18 mouse cellular contexts compared by ENCODE assay signal in the genomic region with DNA sequence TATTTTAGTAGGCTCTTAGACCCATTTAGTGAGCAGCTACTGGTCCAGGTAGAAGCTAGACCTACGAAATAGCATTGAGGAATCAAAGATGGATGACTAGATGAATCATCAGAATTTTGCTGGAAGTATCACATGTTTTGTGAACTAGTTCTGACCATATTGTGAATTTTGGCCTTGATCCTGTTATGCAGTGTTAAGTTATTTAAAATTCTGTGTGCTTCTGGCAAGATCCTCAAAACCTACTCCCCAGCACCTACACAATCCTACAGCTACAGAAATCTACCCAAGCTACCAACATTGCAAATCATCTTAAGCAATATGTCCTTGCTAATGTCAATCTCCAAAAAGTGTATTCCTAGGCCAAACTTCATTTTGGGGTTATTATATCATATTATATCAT.
"Had no signal": no experiment of that assay in that cellular context is flagged by ENCODE, and none has a peak within 500 bp of the region (broad histone marks: within the 10 kb centered on the region; RNA-seq: fewer than 3 reads in every experiment).

No protein-coding gene starts in this region.

- H3K27me3 ChIP-seq: limb, embryonic 12.5 days; liver, embryonic 13.5 days; lung, embryonic 15.5 days; midbrain, embryonic 12.5 days; neural tube, embryonic 13.5 days had no signal

- H3K27ac ChIP-seq: limb, embryonic 12.5 days; liver, embryonic 13.5 days; lung, embryonic 15.5 days; macrophage; midbrain, embryonic 12.5 days; neural tube, embryonic 13.5 days; stomach, postnatal 0 days had no signal

- H3K4me1 ChIP-seq: limb, embryonic 12.5 days; liver, embryonic 13.5 days; lung, embryonic 15.5 days; midbrain, embryonic 12.5 days; neural tube, embryonic 13.5 days had no signal

- H3K36me3 ChIP-seq: limb, embryonic 12.5 days; liver, embryonic 13.5 days; lung, embryonic 15.5 days; midbrain, embryonic 12.5 days had no signal

- H3K9me3 ChIP-seq: limb, embryonic 12.5 days; liver, embryonic 13.5 days; lung, embryonic 15.5 days; midbrain, embryonic 12.5 days; neural tube, embryonic 13.5 days had no signal

- DNase-seq: kidney, adult 8-10 months; kidney, postnatal 25 days; liver; liver, embryonic 13.5 days; liver, postnatal 0 days; lung, postnatal 14 days; retina, postnatal 1 day; right cerebral cortex, postnatal 14 days; thymus, adult 18-20 months; thymus, postnatal 14 days had no signal

- ATAC-seq: intestine, postnatal 0 days; liver, postnatal 0 days; midbrain, embryonic 16.5 days had no signal

- H3K4me3 ChIP-seq: limb, embryonic 12.5 days; liver, embryonic 13.5 days; lung, embryonic 15.5 days; midbrain, embryonic 12.5 days; neural tube, embryonic 13.5 days had no signal

- H3K9ac ChIP-seq: limb, embryonic 12.5 days; liver, embryonic 13.5 days; liver, postnatal 0 days; lung, embryonic 15.5 days; midbrain, embryonic 12.5 days; neural tube, embryonic 13.5 days had no signal

- H3K4me2 ChIP-seq: limb, embryonic 12.5 days; liver, embryonic 13.5 days; lung, embryonic 15.5 days; midbrain, embryonic 12.5 days; neural tube, embryonic 13.5 days had no signal
